Mouse (Mus musculus): ENCODE results near the gene Nexn. TPM values are rescaled to one million over a fixed set of nuclear protein-coding genes. Genes with fewer than 3 reads are reported as not detected.

Gene Nexn
- polyA plus RNA-seq, 1 experiment = 10.4 TPM

DNA sequence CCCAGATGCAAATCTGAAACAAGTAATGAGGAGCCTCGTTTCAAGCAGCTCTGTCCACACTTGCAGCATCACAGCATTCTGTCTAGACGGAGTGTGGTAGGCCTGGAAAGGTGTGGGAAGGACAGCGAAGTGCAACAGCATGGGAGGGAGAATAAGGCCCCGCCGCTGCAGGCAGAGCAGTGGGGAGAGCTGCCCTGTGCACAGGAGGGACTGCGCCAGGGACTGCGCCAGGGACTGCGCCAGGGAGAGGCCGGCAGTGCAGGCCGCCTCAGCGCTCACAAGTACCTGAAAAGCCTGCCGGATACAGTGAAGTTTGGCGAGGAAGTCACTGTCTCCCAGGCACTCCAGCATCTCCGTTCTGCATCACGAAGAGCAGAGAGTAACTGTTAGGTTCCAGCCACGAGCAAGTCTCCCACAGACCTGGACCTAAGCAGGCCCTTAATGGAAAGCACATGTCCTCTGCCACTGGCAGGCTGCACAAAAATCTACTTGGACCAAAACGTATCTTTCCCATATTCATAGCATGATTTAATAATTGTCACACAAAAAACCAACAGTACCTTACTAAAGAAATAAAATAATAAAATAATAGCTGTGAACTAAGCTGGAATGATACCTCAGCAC lies 24.1 kb upstream of the Nexn start:
- no peak overlapping the region for H3K4me3 ChIP-seq (ENCODE audit: insufficient read depth, low read depth, low read length)
- no peaks in the 10 kb centered on the region for H3K4me1 ChIP-seq (ENCODE audit: control insufficient read depth, insufficient read depth, insufficient read length, low read length)
- H3K27ac ChIP-seq (replicated peaks; ENCODE audit: low read depth, low read length) = no peak overlapping the region

- Histone ChIP-seq H3K27ac (replicated peaks; ENCODE audit: low read depth, low read length) (no peak overlapping the region), H3K4me1 (ENCODE audit: control insufficient read depth, insufficient read depth, insufficient read length, low read length) (no peaks in the 10 kb centered on the region), H3K4me3 (ENCODE audit: insufficient read depth, low read depth, low read length) (no peak overlapping the region)
Measured at GRCm38 (mm10) chr3:152288740-152289139, 22.6 kb upstream of the Nexn start.

DNA sequence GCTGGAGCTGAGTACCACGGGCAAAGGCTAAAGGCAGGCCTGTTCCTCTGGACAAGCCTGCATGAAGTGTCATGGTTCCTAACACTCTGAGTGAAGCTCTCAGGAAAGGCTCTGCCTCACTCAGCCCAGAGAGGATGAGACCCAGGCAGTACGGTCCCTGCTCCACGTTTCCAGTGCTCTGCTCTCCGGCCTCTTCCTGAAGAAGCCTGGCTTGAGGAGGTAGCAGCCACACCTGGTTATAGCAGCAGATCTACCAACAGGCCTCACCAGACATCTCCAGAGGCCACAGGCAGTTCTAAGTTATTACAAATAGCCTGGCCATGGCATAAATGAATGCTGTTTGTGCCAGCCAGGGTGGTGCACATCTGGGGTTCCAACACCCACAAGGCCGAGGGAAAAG lies 22.1 kb upstream of the Nexn start:
- H3K4me1 ChIP-seq (ENCODE audit: control insufficient read depth, insufficient read depth, insufficient read length, low read length) = no peaks in the 10 kb centered on the region
- H3K4me3 ChIP-seq (ENCODE audit: insufficient read depth, low read depth, low read length) = no peak overlapping the region
- no peak overlapping the region for H3K27ac ChIP-seq (replicated peaks; ENCODE audit: low read depth, low read length)

GRCm38 (mm10) chr3:152287810-152288209 lies 21.7 kb upstream of the Nexn start:
- H3K27ac ChIP-seq (replicated peaks; ENCODE audit: low read depth, low read length) = no peak overlapping the region
- H3K4me1 ChIP-seq (ENCODE audit: control insufficient read depth, insufficient read depth, insufficient read length, low read length) = no peaks in the 10 kb centered on the region
- no peak overlapping the region for H3K4me3 ChIP-seq (ENCODE audit: insufficient read depth, low read depth, low read length)

GRCm38 (mm10) chr3:152284759-152285158 lies 18.6 kb upstream of the Nexn start:
- H3K27ac ChIP-seq (replicated peaks; ENCODE audit: low read depth, low read length) = no peak overlapping the region
- no peaks in the 10 kb centered on the region for H3K4me1 ChIP-seq (ENCODE audit: control insufficient read depth, insufficient read depth, insufficient read length, low read length)
- H3K4me3 ChIP-seq (ENCODE audit: insufficient read depth, low read depth, low read length) = no peak overlapping the region

DNA sequence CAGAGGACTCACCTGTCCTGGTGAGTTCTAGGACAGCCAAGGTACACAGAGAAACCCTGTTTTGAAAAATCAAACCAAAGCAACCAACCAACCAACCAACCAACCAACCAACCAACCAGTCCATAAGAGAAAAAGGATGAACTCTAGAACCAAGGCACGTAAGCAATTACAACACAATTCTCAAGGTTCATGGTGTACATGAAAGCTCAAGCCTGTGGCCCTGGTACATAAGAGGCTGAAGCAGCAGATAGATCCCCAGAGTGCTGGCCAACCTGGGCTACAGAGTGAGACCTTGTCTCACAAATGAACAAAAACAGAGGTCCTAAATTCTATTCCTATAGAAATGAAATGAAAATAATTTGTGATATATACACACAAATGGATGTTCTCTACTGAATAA lies 18.2 kb upstream of the Nexn start:
- Histone ChIP-seq H3K4me3 (ENCODE audit: insufficient read depth, low read depth, low read length) (no peak overlapping the region), H3K4me1 (ENCODE audit: control insufficient read depth, insufficient read depth, insufficient read length, low read length) (no peaks in the 10 kb centered on the region), H3K27ac (replicated peaks; ENCODE audit: low read depth, low read length) (no peak overlapping the region)

DNA sequence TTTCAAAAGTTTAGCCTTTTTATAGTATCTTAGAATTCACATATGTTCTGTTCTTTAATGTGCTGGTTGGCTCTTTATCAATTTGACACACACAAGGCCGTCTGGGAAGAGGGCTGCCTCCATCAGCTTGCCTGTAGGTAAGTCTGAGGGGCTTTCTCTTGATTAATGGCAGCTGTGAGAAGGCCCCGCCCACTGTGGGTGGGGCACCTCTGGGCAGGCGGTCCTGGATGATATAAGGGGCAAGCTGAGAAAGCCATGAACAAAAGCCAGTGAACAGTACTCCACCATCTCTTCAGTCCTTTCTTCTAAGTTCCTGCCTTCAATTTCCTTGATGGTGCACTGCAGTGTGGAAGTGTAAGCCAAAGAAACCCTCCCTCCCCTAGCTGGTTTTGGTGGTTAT lies 16.0 kb upstream of the Nexn start:
- Histone ChIP-seq H3K4me1 (ENCODE audit: control insufficient read depth, insufficient read depth, insufficient read length, low read length) (no peaks in the 10 kb centered on the region), H3K27ac (replicated peaks; ENCODE audit: low read depth, low read length) (no peak overlapping the region), H3K4me3 (ENCODE audit: insufficient read depth, low read depth, low read length) (no peak overlapping the region)

DNA sequence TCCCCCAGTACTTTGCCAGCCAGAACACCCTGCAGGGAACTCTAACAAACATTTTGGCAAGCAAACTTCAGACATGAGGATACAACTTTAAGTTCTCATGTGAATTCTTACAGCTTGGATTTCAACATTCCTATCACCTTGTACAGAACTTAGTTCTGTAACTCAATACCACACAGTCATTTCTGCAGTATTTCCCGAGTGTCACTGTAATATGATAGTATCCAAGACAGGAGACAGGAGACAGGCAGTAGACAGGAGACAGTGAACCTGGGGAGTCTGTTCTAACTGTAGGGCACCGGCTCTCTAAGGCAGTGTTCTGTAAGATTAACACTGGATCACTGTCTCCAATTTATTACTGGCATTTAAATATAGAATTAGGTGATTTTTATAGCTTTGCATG lies 12.3 kb upstream of the Nexn start:
- Histone ChIP-seq H3K27ac (replicated peaks; ENCODE audit: low read depth, low read length) (no peak overlapping the region), H3K4me3 (ENCODE audit: insufficient read depth, low read depth, low read length) (no peak overlapping the region), H3K4me1 (ENCODE audit: control insufficient read depth, insufficient read depth, insufficient read length, low read length) (no peaks in the 10 kb centered on the region)

GRCm38 (mm10) chr3:152277912-152278311 lies 11.8 kb upstream of the Nexn start:
- H3K4me1 ChIP-seq (ENCODE audit: control insufficient read depth, insufficient read depth, insufficient read length, low read length) = no peaks in the 10 kb centered on the region
- no peak overlapping the region for H3K4me3 ChIP-seq (ENCODE audit: insufficient read depth, low read depth, low read length)
- H3K27ac ChIP-seq (replicated peaks; ENCODE audit: low read depth, low read length) = no peak overlapping the region

DNA sequence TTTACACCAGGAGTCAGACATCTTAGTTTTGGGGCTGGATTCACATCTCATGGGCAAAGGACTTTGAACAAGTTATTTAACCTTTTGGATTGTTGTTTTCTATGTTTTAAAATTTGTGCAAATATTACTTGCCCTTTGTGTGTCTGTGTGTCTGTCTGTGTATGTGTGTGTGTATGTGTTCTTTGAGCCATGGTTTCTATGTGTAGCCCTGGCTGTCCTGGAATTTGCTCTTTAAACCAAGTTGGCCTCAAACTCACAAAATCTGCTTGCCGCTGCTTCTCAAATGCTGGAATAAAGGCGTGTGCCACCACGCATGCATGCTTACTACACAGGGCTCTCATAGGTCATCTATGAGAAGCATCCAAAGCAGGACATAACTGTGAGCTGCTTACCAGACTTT lies 10.8 kb upstream of the Nexn start:
- Histone ChIP-seq H3K4me3 (ENCODE audit: insufficient read depth, low read depth, low read length) (no peak overlapping the region), H3K27ac (replicated peaks; ENCODE audit: low read depth, low read length) (no peak overlapping the region), H3K4me1 (ENCODE audit: control insufficient read depth, insufficient read depth, insufficient read length, low read length) (no peaks in the 10 kb centered on the region)

GRCm38 (mm10) chr3:152275008-152275407 lies 8.9 kb upstream of the Nexn start:
- H3K27ac ChIP-seq (replicated peaks; ENCODE audit: low read depth, low read length) = no peak overlapping the region
- no peaks in the 10 kb centered on the region for H3K4me1 ChIP-seq (ENCODE audit: control insufficient read depth, insufficient read depth, insufficient read length, low read length)
- H3K4me3 ChIP-seq (ENCODE audit: insufficient read depth, low read depth, low read length) = no peak overlapping the region

DNA sequence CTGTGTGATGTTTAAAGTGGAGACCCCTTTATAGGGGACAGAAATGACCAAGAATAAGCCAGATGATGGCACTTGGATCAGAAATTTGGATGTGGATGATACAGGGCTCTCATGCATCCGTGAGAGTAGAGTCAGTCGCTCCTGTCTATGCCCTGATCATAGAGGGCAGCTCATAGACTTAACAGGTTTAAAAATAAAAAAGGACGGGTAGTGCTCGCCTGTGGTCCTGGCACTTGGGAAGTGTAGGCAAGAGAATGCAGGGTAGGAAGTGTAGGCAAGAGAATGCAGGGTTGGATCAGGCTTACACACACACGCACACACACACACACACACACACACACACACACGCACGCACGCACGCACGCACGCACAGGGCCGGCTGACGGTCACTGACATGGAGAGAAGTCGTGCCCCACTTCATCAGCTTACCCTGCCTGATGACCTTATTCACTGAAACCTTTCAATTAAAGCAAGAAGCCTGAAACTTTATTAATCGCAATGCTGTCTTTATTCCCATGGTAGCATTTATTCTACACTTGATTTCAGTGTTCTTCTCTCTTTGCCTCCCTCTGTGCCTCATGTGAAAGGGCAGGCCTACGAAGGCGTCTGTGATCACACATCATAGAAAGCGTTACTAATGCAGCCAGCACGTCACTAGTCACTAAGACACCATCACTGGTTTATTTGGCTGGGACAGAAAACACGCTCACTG lies 7.0 kb upstream of the Nexn start:
- Histone ChIP-seq H3K4me1 (ENCODE audit: control insufficient read depth, insufficient read depth, insufficient read length, low read length) (no peaks in the 10 kb centered on the region), H3K4me3 (ENCODE audit: insufficient read depth, low read depth, low read length) (no peak overlapping the region), H3K27ac (replicated peaks; ENCODE audit: low read depth, low read length) (no peak overlapping the region)

DNA sequence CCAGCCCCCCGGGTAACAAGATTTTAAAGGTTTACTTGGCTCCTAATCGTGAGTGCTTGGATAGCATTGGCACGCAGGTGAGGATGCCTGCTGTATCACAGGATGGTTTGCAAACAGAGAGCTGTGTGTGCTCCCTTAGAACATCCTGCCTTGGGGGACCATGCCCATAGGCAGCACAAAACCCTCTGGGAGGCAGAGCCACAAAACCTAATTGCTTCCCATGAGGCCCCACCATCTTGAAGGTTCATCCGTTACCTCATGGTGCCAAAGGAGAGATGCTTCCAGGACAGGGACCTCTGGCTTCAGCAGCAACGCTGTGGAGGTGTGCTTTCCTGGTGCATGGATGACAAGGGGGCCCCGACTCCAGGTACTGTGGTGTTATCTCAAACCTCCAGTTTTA lies 5.7 kb upstream of the Nexn start:
- Histone ChIP-seq H3K27ac (replicated peaks; ENCODE audit: low read depth, low read length) (no peak overlapping the region), H3K4me3 (ENCODE audit: insufficient read depth, low read depth, low read length) (no peak overlapping the region), H3K4me1 (ENCODE audit: control insufficient read depth, insufficient read depth, insufficient read length, low read length) (no peaks in the 10 kb centered on the region)

GRCm38 (mm10) chr3:152271071-152271710 lies 5.0 kb upstream of the Nexn start:
- Histone ChIP-seq H3K27ac (replicated peaks; ENCODE audit: low read depth, low read length) (no peak overlapping the region), H3K4me3 (ENCODE audit: insufficient read depth, low read depth, low read length) (no peak overlapping the region), H3K4me1 (ENCODE audit: control insufficient read depth, insufficient read depth, insufficient read length, low read length) (no peaks in the 10 kb centered on the region)

GRCm38 (mm10) chr3:152268099-152268498 lies 1.9 kb upstream of the Nexn start:
- Histone ChIP-seq H3K4me1 (ENCODE audit: control insufficient read depth, insufficient read depth, insufficient read length, low read length) (no peaks in the 10 kb centered on the region), H3K27ac (replicated peaks; ENCODE audit: low read depth, low read length) (no peak overlapping the region), H3K4me3 (ENCODE audit: insufficient read depth, low read depth, low read length) (no peak overlapping the region)

All from brown adipose tissue, adult 24 weeks (tissue).